Mouse (Mus musculus): Measurements from ENCODE around the gene Arl4c. TPM values are rescaled to one million over a fixed set of nuclear protein-coding genes. Genes with fewer than 3 reads are reported as not detected.

Gene Arl4c
- polyA plus RNA-seq (2012; rRNA removed), result 0.61 and 0.84 TPM in 2 replicates

DNA sequence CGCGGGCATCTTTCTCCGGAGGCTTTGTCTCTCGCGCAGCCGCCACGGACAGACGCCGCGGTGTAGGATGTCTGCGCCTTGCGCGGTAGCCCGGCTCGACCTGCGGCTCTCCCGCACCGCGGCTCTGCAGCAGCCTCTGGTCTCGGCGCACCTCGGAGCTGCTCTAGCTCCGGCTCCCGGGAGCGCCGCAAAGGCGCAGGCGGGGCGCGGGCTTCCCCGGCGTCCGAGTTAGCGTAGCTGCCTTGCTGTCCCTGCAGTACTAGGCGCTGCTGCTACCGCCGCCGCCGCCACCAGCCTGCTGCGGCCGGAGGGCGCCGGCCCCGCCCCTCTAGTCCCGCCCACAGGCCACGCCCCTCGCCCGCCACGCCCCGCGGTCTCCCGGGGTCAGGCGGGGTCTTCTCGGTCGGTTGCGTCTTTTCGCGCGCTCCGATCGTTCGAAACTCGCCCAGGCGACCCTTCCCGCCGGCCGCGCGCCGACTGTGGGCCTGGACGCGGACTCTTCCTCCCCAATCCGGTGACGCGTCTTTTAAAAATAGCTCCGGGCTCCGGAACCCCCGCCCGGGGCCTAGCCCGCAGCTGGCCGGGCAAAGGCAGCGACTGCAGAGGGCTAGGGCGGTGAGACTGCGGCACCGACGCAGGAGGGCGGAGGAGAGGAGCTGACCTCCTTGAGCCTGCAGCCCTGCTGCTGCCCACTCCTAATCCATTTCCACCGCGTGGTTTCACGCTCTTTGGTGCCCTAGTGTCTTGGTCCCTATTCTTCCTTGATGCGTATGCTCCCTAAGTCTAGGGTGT, at the start of gene Arl4c:
Arl4c (minus strand) TSS at position 352 of the 792 bp plus-strand sequence.

Other genes with a start within 250 kb of the Arl4c start
- 0.08 and 0.10 TPM in 2 replicates for gene Glrp1, start 192.2 kb downstream of the Arl4c start, polyA plus RNA-seq (2012; rRNA removed)